Mouse (Mus musculus): ENCODE results near the gene Olfr312. TPM values are rescaled to one million over a fixed set of nuclear protein-coding genes. Genes with fewer than 3 reads are reported as not detected.
"Not testable (repeated sequence)": the region's sequence is repeated elsewhere in the genome, so short reads cannot be mapped to it uniquely, and the experiment has no call there.

The Olfr312 gene
- not detected in 2 replicates for polyA plus RNA-seq (2014; fragmentation: Nextera tagmentation; extraction: Ambion mirVana)

GRCm38 (mm10) chr11:58828937-58829336 is at the start of gene Olfr312:
Gene Olfr312, plus strand, starts transcription at chr11:58829237.
- not testable (repeated sequence) for ATAC-seq (replicated peaks; ENCODE audit: low FRiP score); H3K36me3 ChIP-seq (ENCODE audit: control insufficient read depth, insufficient read depth, low read length); H3K27me3 ChIP-seq (replicated peaks; ENCODE audit: control insufficient read depth, insufficient read depth, low read length); H3K9ac ChIP-seq (ENCODE audit: low read depth, low read length); H3K4me3 ChIP-seq (ENCODE audit: low read depth, low read length); H3K4me2 ChIP-seq; DNase-seq (ENCODE audit: low spot score); H3K9me3 ChIP-seq (ENCODE audit: control insufficient read depth, low read length); H3K27ac ChIP-seq (ENCODE audit: low read depth, low read length); H3K4me1 ChIP-seq (replicated peaks; ENCODE audit: control insufficient read depth, insufficient read depth, low read length)

- Histone ChIP-seq H3K27ac (ENCODE audit: low read depth, low read length) (no peak within 1 kb of the TSS), H3K4me3 (ENCODE audit: low read depth, low read length) (no peak within 1 kb of the TSS), H3K27me3 (replicated peaks; ENCODE audit: control insufficient read depth, insufficient read depth, low read length) (no peaks in the 10 kb centered on the region), H3K36me3 (ENCODE audit: control insufficient read depth, insufficient read depth, low read length) (no peaks in the 10 kb centered on the region), H3K4me1 (replicated peaks; ENCODE audit: control insufficient read depth, insufficient read depth, low read length) (no peaks in the 10 kb centered on the region), H3K4me2 (no peak within 1 kb of the TSS), H3K9ac (ENCODE audit: low read depth, low read length) (no peak within 1 kb of the TSS), H3K9me3 (ENCODE audit: control insufficient read depth, low read length) (no peaks in the 10 kb centered on the region)
- 65% methylated on average over 6 of the region's 6 CpGs for WGBS
- DNase-seq (ENCODE audit: low spot score) (no peak), ATAC-seq (replicated peaks; ENCODE audit: low FRiP score) (no peak)
These were observed 46.5 kb upstream of the Olfr312 start, which contains the start of gene Olfr314 for GRCm38 (mm10) chr11:58782480-58783089. Gene Olfr314, plus strand, starts transcription at chr11:58782952.

- Histone ChIP-seq H3K27me3 (replicated peaks; ENCODE audit: control insufficient read depth, insufficient read depth, low read length) (no peaks in the 10 kb centered on the region), H3K9ac (ENCODE audit: low read depth, low read length) (no peak overlapping the region), H3K36me3 (ENCODE audit: control insufficient read depth, insufficient read depth, low read length) (no peaks in the 10 kb centered on the region), H3K9me3 (ENCODE audit: control insufficient read depth, low read length) (no peaks in the 10 kb centered on the region), H3K4me1 (replicated peaks; ENCODE audit: control insufficient read depth, insufficient read depth, low read length) (no peaks in the 10 kb centered on the region), H3K27ac (ENCODE audit: low read depth, low read length) (no peak overlapping the region), H3K4me3 (ENCODE audit: low read depth, low read length) (no peak overlapping the region), H3K4me2 (no peak overlapping the region)
- no peak for DNase-seq (ENCODE audit: low spot score)
- ATAC-seq (replicated peaks; ENCODE audit: low FRiP score), result no peak
- 68% methylated on average over 2 of the region's 2 CpGs for WGBS
These were observed 44.9 kb upstream of the Olfr312 start for GRCm38 (mm10) chr11:58784182-58784581.

- no peak for ATAC-seq (replicated peaks; ENCODE audit: low FRiP score)
- Histone ChIP-seq H3K27me3 (replicated peaks; ENCODE audit: control insufficient read depth, insufficient read depth, low read length) (no peaks in the 10 kb centered on the region), H3K4me3 (ENCODE audit: low read depth, low read length) (no peak overlapping the region), H3K4me1 (replicated peaks; ENCODE audit: control insufficient read depth, insufficient read depth, low read length) (no peaks in the 10 kb centered on the region), H3K27ac (ENCODE audit: low read depth, low read length) (no peak overlapping the region), H3K4me2 (no peak overlapping the region), H3K36me3 (ENCODE audit: control insufficient read depth, insufficient read depth, low read length) (no peaks in the 10 kb centered on the region), H3K9ac (ENCODE audit: low read depth, low read length) (no peak overlapping the region), H3K9me3 (ENCODE audit: control insufficient read depth, low read length) (no peaks in the 10 kb centered on the region)
- no peak for DNase-seq (ENCODE audit: low spot score)
- WGBS, result 81% methylated on average over 10 of the region's 10 CpGs
These were observed 41.4 kb upstream of the Olfr312 start for GRCm38 (mm10) chr11:58787651-58788050.

- no peak for DNase-seq (ENCODE audit: low spot score)
These were observed 40.7 kb upstream of the Olfr312 start for GRCm38 (mm10) chr11:58788346-58788745.

GRCm38 (mm10) chr11:58789532-58789931 is 39.5 kb upstream of the Olfr312 start:
- 31% methylated on average over 3 of the region's 3 CpGs for whole genome bisulfite sequencing
- ATAC-seq (replicated peaks; ENCODE audit: low FRiP score), result no peak

More at GRCm38 (mm10) chr11:58788346-58788745, 40.7 kb upstream of the Olfr312 start:
- H3K9ac ChIP-seq (ENCODE audit: low read depth, low read length), result no peak overlapping the region
- H3K4me1 ChIP-seq (replicated peaks; ENCODE audit: control insufficient read depth, insufficient read depth, low read length), result no peaks in the 10 kb centered on the region
- H3K27me3 ChIP-seq (replicated peaks; ENCODE audit: control insufficient read depth, insufficient read depth, low read length), result no peaks in the 10 kb centered on the region
- H3K36me3 ChIP-seq (ENCODE audit: control insufficient read depth, insufficient read depth, low read length), result no peaks in the 10 kb centered on the region
- H3K4me2 ChIP-seq, result no peak overlapping the region
- ATAC-seq (replicated peaks; ENCODE audit: low FRiP score), result no peak
- H3K9me3 ChIP-seq (ENCODE audit: control insufficient read depth, low read length), result no peaks in the 10 kb centered on the region
- H3K27ac ChIP-seq (ENCODE audit: low read depth, low read length), result no peak overlapping the region
- H3K4me3 ChIP-seq (ENCODE audit: low read depth, low read length), result no peak overlapping the region
- WGBS, result 70% methylated on average over 8 of the region's 8 CpGs

GRCm38 (mm10) chr11:58790053-58790452 is 39.0 kb upstream of the Olfr312 start:
- no peak for DNase-seq (ENCODE audit: low spot score)
- ATAC-seq (replicated peaks; ENCODE audit: low FRiP score), result no peak
- Histone ChIP-seq H3K4me1 (replicated peaks; ENCODE audit: control insufficient read depth, insufficient read depth, low read length) (no peaks in the 10 kb centered on the region), H3K27me3 (replicated peaks; ENCODE audit: control insufficient read depth, insufficient read depth, low read length) (no peaks in the 10 kb centered on the region), H3K27ac (ENCODE audit: low read depth, low read length) (no peak overlapping the region), H3K4me2 (no peak overlapping the region), H3K4me3 (ENCODE audit: low read depth, low read length) (no peak overlapping the region), H3K9me3 (ENCODE audit: control insufficient read depth, low read length) (no peaks in the 10 kb centered on the region), H3K9ac (ENCODE audit: low read depth, low read length) (no peak overlapping the region), H3K36me3 (ENCODE audit: control insufficient read depth, insufficient read depth, low read length) (no peaks in the 10 kb centered on the region)
- WGBS, result 35% methylated on average over 2 of the region's 2 CpGs

More at GRCm38 (mm10) chr11:58789532-58789931, 39.5 kb upstream of the Olfr312 start:
- no peak overlapping the region for H3K4me2 ChIP-seq
- no peaks in the 10 kb centered on the region for H3K36me3 ChIP-seq (ENCODE audit: control insufficient read depth, insufficient read depth, low read length)
- H3K27me3 ChIP-seq (replicated peaks; ENCODE audit: control insufficient read depth, insufficient read depth, low read length), result no peaks in the 10 kb centered on the region
- no peak for DNase-seq (ENCODE audit: low spot score)
- no peak overlapping the region for H3K9ac ChIP-seq (ENCODE audit: low read depth, low read length)
- H3K9me3 ChIP-seq (ENCODE audit: control insufficient read depth, low read length), result no peaks in the 10 kb centered on the region
- no peak overlapping the region for H3K27ac ChIP-seq (ENCODE audit: low read depth, low read length)
- H3K4me3 ChIP-seq (ENCODE audit: low read depth, low read length), result no peak overlapping the region
- H3K4me1 ChIP-seq (replicated peaks; ENCODE audit: control insufficient read depth, insufficient read depth, low read length), result no peaks in the 10 kb centered on the region

- Histone ChIP-seq H3K9ac (ENCODE audit: low read depth, low read length) (no peak overlapping the region), H3K36me3 (ENCODE audit: control insufficient read depth, insufficient read depth, low read length) (no peaks in the 10 kb centered on the region), H3K27me3 (replicated peaks; ENCODE audit: control insufficient read depth, insufficient read depth, low read length) (no peaks in the 10 kb centered on the region), H3K4me3 (ENCODE audit: low read depth, low read length) (no peak overlapping the region), H3K27ac (ENCODE audit: low read depth, low read length) (no peak overlapping the region), H3K4me1 (replicated peaks; ENCODE audit: control insufficient read depth, insufficient read depth, low read length) (no peaks in the 10 kb centered on the region), H3K9me3 (ENCODE audit: control insufficient read depth, low read length) (no peaks in the 10 kb centered on the region), H3K4me2 (no peak overlapping the region)
- DNase-seq (ENCODE audit: low spot score) (no peak), ATAC-seq (replicated peaks; ENCODE audit: low FRiP score) (no peak)
- WGBS, result 72% methylated on average over 6 of the region's 6 CpGs
These were observed 38.4 kb upstream of the Olfr312 start for GRCm38 (mm10) chr11:58790646-58791045.

- no peaks in the 10 kb centered on the region for H3K36me3 ChIP-seq (ENCODE audit: control insufficient read depth, insufficient read depth, low read length)
- no peaks in the 10 kb centered on the region for H3K9me3 ChIP-seq (ENCODE audit: control insufficient read depth, low read length)
- H3K4me1 ChIP-seq (replicated peaks; ENCODE audit: control insufficient read depth, insufficient read depth, low read length), result no peaks in the 10 kb centered on the region
- WGBS, result 77% methylated on average over 2 of the region's 2 CpGs
- H3K4me2 ChIP-seq, result no peak overlapping the region
- no peak overlapping the region for H3K27ac ChIP-seq (ENCODE audit: low read depth, low read length)
- H3K9ac ChIP-seq (ENCODE audit: low read depth, low read length), result no peak overlapping the region
- no peak for ATAC-seq (replicated peaks; ENCODE audit: low FRiP score)
- H3K4me3 ChIP-seq (ENCODE audit: low read depth, low read length), result no peak overlapping the region
- no peaks in the 10 kb centered on the region for H3K27me3 ChIP-seq (replicated peaks; ENCODE audit: control insufficient read depth, insufficient read depth, low read length)
- no peak for DNase-seq (ENCODE audit: low spot score)
These were observed 33.2 kb upstream of the Olfr312 start for GRCm38 (mm10) chr11:58795856-58796255.
